Mouse (Mus musculus): ENCODE data around the gene Ubn1.

Gene Ubn1

DNA sequence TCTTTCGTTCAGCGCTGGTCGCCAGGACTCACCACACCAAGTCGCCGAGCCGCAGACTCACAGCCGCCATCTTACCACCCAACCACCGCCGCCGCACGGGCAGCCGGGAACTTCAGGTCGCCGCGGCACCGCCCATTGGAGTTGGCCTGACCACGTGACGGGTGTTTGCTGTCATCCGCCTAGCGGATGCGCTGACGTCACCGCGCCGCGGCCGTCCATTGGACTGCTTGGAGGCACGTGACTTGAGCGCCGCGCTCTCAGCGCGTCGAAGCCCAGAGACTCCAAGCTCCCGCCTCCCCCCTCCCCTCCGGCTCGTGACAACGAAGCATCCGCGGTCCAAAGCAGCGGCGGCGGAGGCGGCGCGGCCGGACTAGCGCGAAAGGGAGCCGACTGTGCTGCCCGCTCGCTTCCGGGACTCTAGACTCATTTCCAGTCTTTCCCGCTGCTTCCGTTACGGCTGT, at the start of gene Ubn1, which contains the start of gene Glyr1:
Ubn1 (plus strand) TSS at position 284 of the 461 bp plus-strand sequence.
Glyr1 (minus strand) TSS at position 90 of the 461 bp plus-strand sequence.
- DNase-seq (ENCODE audit: low read depth, low spot score), result peak; percentile 100

GRCm38 (mm10) chr16:5000611-5001010, 49.2 kb upstream of the Ubn1 start:
- no peak for DNase-seq (ENCODE audit: low read depth, low spot score)

GRCm38 (mm10) chr16:5007067-5007466, 42.8 kb upstream of the Ubn1 start, which contains the start of gene Smim22:
Gene Smim22 (plus strand): TSS chr16:5007288.
- DNase-seq (ENCODE audit: low read depth, low spot score), result no peak

GRCm38 (mm10) chr16:5007492-5007891, 42.4 kb upstream of the Ubn1 start:
- DNase-seq (ENCODE audit: low read depth, low spot score), result no peak

DNA sequence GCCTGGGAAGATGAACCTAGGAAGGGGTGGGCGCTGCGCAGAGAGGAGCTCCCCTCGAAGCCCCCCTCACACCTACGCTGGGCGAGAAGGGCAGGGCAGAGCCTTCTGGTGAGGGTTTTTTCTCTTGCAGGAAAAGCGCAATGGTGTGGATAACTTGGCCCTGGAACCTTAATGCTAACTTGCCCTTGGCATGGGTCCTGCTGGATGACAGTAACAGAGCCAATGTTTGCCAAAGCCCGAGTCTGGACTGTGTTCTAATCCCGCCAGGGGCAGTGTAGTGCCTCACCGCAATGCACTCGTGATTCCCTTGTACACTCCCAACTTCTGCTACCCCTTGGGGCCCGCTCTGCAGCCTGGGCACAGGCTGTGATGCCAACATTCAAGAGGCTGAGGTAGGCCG, 41.8 kb upstream of the Ubn1 start:
- DNase-seq (ENCODE audit: low read depth, low spot score), result no peak

DNA sequence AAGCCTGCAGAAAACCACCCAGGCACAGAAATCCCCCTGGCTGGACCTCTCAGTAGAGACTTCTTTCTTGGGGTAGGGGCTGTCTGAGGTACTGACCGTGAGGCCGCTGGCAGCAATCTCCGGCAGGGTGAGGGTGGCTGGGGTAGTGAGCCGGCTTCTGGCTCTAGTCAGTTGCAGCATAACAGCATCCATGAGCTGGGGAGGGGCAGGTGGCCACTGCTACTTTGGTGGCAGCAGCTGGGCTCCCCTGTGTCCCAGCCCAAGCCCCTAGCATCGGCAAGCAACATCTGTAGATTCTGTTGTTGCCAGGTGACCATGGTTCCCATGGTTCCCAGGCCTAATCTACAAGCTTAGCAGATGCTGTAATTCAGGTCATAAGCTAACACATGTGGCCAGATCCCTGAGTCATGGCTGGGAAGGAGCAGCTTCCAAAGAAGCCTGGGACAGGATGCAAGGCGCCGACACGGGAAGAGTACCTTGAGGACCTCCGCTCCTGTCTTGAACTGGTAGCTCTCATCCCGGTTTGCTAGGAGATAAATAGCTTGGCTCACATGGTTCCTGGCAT, 39.4 kb upstream of the Ubn1 start:
- peak; percentile 19 for DNase-seq (ENCODE audit: low read depth, low spot score)

DNA sequence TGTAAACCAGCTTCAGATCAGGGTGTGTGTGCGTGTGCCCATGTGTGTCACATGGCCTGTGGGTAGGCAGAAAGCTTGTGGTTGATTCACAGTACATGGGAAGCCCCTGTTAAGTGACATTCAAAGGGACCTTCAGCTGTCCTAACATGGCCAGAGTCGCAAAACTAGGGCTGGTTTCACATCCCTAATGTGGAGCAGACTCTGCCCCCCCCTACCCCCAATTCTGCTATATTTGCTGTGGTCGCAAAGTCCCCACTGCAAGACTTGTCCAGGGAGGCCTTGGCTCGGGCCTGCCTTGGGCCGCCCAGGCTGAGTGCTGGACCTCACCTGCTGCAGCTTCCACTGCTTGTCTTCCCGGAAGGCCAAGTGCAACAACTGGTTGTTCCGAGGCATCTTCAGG, 38.6 kb upstream of the Ubn1 start:
- DNase-seq (ENCODE audit: low read depth, low spot score), result peak; percentile 92

DNA sequence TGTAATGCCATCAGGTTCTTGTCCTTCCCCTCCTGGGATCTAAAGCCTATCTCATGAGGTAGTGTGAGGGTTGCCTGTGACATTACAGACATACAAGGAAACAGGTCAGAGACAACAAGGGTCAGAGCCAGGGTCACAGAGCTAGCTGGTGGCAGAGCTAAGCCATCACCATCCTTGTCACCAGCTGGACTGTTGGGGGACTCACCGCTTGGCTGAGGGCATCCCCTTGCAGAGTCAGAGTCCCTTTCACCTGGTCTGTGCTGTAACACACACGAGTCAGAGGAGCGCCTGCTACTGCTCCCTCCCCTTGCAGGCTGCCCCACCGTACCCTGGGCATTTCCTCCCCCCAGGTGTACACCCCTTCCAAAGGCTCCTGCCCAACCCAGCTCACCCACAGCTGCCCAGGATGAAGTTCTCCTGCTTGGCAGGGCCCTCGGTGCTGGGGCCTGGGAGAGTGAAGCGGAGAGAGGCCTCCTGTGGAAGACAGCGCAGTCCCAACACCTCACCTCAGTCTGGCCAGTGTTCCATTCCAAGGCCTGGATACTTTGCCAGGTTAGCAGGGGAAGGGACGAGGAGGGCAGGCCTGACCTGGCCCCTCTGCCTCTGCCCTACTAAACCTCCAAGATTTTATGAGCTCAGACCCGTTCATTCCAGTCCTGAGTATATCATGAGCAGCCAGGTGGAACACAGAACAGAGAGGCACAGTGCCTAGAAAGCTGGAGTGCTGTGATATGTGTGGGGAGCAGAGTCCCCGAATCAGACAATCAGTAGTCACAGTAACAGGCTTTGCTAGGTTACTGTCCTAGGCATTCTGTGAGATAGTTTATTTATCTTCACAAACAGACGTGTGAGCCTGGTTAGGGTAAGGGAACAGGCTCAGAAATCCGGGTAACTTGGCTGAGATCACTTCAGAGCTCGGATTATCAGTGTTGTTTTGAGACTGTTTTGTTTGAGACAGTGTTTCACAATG, 37.5 kb upstream of the Ubn1 start:
- DNase-seq (ENCODE audit: low read depth, low spot score), result peak; percentile 83

GRCm38 (mm10) chr16:5013054-5013838, 36.6 kb upstream of the Ubn1 start, which contains the start of gene Rogdi:
Gene Rogdi (minus strand): TSS chr16:5013553.
- peak; percentile 99 for DNase-seq (ENCODE audit: low read depth, low spot score)

GRCm38 (mm10) chr16:5014578-5014977, 35.3 kb upstream of the Ubn1 start:
- no peak for DNase-seq (ENCODE audit: low read depth, low spot score)

DNA sequence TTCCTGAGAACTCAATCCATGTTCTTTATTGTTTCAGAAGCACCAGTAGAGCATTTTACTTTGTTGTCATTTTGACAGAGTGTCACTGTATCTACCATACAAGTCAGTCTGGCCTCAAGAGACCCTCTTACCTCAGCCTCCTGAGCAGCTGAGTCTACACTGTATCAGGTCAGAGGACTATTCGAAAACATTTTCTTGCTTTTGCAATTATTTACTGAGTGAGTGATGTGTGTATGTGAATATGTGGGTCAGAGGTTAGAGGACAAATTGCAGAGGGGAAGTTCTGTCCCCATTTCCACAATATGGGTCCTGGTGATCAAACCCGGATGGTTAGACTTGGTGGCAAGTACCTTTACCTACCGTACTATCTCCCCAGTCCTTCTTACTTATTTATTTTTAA, 25.8 kb upstream of the Ubn1 start:
- no peak for DNase-seq (ENCODE audit: low read depth, low spot score)

- DNase-seq (ENCODE audit: low read depth, low spot score), result peak; percentile 35
Observed at GRCm38 (mm10) chr16:5029847-5030246, 20.0 kb upstream of the Ubn1 start.

DNA sequence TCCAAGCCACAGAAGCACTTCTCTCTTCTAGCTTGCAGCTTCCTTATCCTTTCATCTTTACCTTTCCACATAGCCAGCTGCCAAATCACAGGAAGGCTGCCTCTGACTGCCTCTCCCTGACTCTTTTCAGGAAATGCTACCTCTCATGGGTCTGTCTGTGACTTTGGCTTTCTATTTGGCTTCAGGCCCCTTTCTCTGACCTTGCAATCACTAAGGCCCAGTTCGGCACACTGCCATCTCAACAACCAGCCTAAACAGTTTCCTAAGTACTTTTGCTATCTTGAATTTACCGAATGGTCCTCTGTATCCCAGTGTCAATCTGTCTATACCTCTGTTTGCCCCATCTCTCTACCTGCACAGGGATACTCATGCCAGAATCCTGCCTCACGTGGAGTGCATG, 14.3 kb upstream of the Ubn1 start:
- DNase-seq (ENCODE audit: low read depth, low spot score), result no peak

- DNase-seq (ENCODE audit: low read depth, low spot score), result no peak
Observed at GRCm38 (mm10) chr16:5036649-5037234, 13.1 kb upstream of the Ubn1 start.

DNA sequence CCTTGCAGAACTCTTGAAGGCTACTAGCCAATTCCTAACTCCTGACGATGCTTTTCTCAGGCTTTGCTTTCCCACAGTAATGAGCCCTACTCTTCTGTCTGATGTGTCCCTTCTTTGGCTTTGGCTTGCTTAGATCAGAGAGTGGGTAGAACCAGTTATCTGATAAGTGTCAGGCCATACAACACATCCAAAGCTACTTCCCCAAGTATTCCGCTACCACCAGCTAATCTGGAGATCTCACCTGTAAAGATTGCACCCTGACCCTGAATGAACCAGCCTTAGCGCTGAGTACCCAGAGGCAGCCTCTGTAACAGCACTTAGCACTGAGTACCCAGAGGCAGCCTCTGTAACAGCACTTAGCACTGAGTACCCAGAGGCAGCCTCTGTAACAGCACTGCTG, 4.5 kb upstream of the Ubn1 start:
- DNase-seq (ENCODE audit: low read depth, low spot score), result no peak

DNA sequence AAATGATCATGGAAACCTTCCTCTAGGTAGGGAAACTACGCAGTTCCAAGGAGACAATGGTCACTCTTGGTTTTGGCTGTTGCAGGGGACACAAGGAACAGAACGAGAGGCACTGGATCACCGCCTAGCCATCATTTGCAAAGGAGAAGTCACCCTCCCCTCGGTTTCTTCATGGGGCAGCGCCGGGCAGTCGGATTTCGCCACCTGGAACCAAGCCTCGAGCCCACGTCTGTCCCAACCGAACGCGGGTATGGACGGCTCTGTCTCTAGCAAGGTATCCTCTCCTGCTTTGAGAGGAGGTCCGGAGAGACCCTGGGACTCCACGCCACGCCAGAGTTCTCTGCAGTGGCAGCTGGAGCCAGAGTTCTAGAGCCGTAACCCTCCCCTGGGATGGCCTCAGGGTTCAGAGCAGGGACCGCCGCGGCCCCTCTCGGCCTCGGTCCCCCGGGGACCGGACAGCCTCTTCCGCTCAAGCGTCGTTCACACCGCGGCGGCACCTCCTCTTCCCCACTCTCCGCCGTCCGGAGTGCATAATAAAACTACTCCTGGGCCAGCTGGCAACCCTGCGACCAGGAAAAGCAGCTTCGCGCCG, 579 bp upstream of the Ubn1 start:
- no peak for DNase-seq (ENCODE audit: low read depth, low spot score)

DNA sequence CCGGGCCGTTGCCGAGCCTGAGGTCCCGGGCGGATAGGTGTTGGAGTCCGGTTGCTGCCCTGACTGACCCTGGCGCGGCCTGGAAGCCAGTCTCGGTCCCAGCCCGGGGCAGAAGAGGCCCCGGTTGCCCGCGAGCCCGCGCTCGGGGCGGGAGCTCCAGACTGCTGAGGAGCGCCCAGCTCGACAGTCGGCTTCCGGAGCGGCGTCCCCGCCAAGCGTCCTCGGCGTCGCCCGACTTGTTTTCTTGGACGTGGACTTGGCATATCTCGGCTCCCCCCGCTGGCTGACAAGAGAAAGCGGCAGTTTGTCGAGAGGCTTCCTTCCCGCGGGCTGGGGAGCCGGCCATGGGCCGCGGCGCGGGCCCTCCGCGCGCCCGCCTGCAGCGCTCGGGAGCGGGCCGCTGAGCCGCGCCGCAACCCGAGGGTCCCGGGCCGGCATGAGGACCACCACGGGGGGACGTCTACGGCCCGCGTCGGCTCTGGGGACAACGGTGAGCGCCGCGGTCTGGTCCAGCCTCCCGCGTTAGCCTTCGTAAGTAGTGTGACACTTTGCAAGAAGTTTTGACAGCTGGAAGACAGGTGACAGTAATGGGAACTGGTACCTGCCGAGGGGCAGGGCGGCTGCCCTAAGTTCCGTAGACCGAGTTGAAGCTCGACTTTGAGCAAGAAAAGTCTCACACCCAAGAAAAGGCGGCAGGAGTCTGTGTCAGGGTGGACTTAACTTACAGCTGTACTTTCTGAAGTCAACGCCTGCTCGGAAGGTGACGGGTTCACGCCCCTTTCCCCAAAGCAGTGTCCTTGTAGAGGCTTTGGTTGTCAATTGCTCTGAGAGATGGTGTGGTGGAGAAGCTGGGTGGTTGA, 624 bp downstream of the Ubn1 start:
- DNase-seq (ENCODE audit: low read depth, low spot score), result peak; percentile 74

- DNase-seq (ENCODE audit: low read depth, low spot score), result peak; percentile 39
Observed at GRCm38 (mm10) chr16:5058114-5058513, 8.3 kb downstream of the Ubn1 start.

GRCm38 (mm10) chr16:5063472-5063871, 13.6 kb downstream of the Ubn1 start:
- DNase-seq (ENCODE audit: low read depth, low spot score), result no peak

- no peak for DNase-seq (ENCODE audit: low read depth, low spot score)
Observed at GRCm38 (mm10) chr16:5070321-5070720, 20.5 kb downstream of the Ubn1 start.
